Mouse (Mus musculus): ENCODE data around the gene Gm13539.

Gm13539 gene

GRCm38 (mm10) chr2:25824751-25825150 lies 42.7 kb downstream of the Gm13539 start:
- no peak for DNase-seq (ENCODE audit: low read depth, low spot score)

- no peak for DNase-seq (ENCODE audit: low read depth, low spot score)
Measured at GRCm38 (mm10) chr2:25828344-25828947, 46.4 kb downstream of the Gm13539 start.

GRCm38 (mm10) chr2:25830786-25831185 lies 48.7 kb downstream of the Gm13539 start:
- no peak for DNase-seq (ENCODE audit: low read depth, low spot score)

- DNase-seq (ENCODE audit: low read depth, low spot score), result peak; percentile 80
Measured at GRCm38 (mm10) chr2:25836291-25836690, 54.2 kb downstream of the Gm13539 start.

Data from 3T3-L1 (cell line).